Mouse (Mus musculus) CD8-positive naive resting alpha-beta T cell, adult 2 months (primary cell): ENCODE measurements around the gene Rpl12.
"Not testable (repeated sequence)": the region's sequence is repeated elsewhere in the genome, so short reads cannot be mapped to it uniquely, and the experiment has no call there.

Experiments
- DNase-seq, 2 experiments: peaks; one replicate each; pipeline ENCODE4 v3.0.0; 2022; ENCODE audit warnings: low read depth in 2 of 2, low spot score in 2 of 2

Gene Rpl12

DNA sequence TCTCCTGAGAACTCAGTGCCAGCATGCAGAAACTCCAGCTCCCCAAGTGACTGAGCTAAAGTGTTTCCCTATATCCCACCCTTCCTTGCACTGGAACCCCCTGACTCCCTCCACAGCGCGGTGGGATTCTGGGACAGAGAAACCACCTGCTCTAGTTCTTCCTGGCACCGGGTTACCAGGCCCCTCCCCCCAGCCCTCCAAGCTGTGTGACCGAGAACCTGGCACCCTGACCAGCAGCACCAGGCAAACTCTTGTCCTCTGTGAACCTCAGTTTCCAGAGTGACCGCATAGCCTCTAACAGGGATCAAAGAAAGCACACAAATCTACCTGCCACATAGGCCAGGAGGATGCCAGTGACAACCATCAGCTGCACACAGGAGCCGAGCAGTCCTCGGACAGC is 18.3 kb downstream of the Rpl12 start:
- DNase-seq = no peak

- no peak for DNase-seq
Measured at GRCm38 (mm10) chr2:32981281-32981680, 19.9 kb downstream of the Rpl12 start.

- peak; percentile 63 to 66 for DNase-seq
Measured at GRCm38 (mm10) chr2:32981725-32982271, 20.4 kb downstream of the Rpl12 start, which contains the start of gene Slc2a8. Gene Slc2a8 (minus strand): TSS chr2:32982083.

- DNase-seq = no peak
Measured at GRCm38 (mm10) chr2:32982700-32983099, 21.3 kb downstream of the Rpl12 start.

GRCm38 (mm10) chr2:32983617-32984016 is 22.3 kb downstream of the Rpl12 start:
- no peak for DNase-seq

GRCm38 (mm10) chr2:32985844-32986243 is 24.5 kb downstream of the Rpl12 start:
- DNase-seq = no peak

GRCm38 (mm10) chr2:32989376-32989775 is 28.0 kb downstream of the Rpl12 start:
- DNase-seq = no peak

- DNase-seq = peak in 1 of 2 experiments; percentile 18
Measured at GRCm38 (mm10) chr2:32990167-32990832, 28.9 kb downstream of the Rpl12 start.

- no peak for DNase-seq
Measured at GRCm38 (mm10) chr2:32992130-32992529, 30.8 kb downstream of the Rpl12 start.

DNA sequence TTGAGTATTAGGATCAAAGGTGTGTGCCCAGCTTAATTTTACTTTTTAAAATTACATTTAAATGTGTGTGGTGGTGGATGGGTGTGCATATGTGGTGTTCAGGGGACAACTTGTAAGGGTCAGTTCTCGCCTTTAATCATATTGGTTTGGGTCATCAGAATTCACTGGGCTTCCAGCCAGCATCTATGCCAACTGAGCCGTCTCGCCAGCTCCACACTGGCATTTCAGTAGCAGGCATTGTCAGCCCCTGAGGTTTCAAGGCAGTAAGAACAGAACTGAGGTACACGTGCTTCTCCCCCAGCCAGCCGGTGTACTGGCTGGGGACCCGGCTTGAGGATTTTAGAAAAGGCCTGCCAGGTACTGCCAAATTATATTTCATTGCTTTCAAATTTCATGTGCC is 35.7 kb downstream of the Rpl12 start:
- no peak for DNase-seq

DNA sequence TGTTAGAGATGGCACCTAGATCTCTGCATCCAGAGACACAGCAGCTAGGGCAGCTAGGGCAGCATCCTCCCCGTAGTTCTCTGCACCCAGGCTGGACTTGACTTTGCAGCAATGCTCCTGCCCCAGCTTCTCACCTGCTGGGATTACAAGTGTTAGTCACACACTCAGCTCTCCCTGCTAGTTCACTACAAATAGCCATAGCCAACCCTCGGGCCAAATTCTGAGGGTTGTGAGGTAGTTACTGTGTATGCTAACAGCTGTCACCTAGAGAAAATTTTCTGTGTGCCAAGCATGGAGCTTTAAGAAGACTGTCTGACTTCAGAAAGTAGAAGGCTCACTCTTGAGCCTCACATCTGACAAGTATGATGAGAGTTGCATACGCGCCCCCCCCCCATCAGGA is 36.4 kb downstream of the Rpl12 start:
- DNase-seq = no peak

GRCm38 (mm10) chr2:32999752-33000151 is 38.4 kb downstream of the Rpl12 start:
- no peak for DNase-seq

DNA sequence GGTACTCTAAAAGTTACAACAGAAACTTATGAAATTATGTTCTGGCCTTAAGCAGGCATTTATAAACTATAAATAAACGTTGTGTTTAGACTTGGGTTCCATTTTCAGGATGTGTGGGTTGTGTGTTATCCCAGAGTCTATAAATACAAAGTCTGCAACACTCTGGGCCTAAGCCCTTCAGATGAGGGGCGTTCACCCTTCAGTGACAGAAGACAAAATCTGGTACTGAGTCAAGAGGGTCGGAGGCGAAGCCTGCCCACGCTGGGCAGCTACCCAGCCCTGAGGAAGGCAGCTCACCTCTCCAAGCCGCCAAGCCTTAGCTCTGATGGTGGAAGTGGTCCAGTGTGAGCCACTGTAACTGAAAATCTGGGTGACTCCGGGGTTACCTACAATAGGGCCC is 40.8 kb downstream of the Rpl12 start:
- DNase-seq = no peak

DNA sequence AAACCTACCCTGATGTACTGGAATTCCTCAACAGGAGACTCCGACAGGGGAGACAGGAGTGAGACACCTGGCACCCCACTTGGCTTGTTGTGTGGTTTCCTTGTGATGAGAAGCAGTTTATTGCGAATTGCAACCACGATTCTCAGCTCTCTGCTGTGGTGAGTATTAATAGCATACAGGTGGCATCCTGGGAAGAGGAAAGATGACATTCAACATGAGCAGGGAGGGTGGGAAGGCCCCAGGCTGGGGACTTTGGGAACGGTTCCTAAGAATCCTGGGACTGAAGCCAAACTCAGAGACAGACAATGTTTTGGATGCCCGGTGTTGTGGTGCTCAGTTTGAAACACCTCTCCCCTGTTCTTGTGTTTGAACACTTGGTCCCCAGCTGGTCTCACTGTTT is 43.7 kb downstream of the Rpl12 start:
- DNase-seq = no peak

- DNase-seq = not testable (repeated sequence)
Measured at GRCm38 (mm10) chr2:33009055-33009454, 47.7 kb downstream of the Rpl12 start.

DNA sequence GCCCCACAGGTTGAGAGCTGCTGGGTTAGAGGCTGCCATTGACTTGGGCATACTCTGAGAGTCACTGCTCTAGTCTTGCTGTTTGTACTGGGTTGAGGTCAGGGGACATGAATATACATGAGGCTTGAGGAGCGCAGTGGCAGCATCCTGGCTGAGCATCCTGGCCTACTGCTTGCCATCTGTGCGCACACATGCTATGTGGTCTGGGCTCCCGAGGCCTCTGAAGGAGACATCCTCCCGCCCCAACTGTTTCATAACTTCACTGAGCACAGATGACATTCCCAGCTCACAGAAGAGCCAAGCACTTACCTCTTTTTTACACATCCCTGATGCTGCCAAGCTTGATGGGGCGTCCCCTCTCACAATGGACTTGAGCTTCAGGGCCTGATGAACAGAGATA is 53.5 kb downstream of the Rpl12 start:
- no peak for DNase-seq
